Mouse (Mus musculus): ENCODE data around the gene Lsamp.

The Lsamp gene

DNA sequence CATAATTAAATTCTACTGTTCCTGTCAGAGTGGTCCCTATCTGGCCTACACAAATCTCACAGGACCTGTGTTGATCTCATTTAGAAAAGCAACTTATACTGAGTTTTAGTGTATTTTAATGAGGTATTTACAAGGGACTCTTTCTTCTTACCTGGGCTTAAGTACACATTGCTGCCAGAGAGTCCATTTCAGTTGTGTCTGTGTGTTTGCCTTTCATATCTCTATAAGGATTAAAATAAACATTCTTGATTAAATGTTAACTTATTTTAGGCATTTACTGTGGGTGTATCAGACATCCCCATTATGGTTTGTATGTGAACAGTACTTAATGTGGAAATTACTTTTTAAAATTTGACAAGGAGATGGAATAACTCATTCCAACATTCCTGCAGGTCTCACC lies 963.9 kb downstream of the Lsamp start:
- DNase-seq (ENCODE audit: low read depth, low spot score): no peak

DNA sequence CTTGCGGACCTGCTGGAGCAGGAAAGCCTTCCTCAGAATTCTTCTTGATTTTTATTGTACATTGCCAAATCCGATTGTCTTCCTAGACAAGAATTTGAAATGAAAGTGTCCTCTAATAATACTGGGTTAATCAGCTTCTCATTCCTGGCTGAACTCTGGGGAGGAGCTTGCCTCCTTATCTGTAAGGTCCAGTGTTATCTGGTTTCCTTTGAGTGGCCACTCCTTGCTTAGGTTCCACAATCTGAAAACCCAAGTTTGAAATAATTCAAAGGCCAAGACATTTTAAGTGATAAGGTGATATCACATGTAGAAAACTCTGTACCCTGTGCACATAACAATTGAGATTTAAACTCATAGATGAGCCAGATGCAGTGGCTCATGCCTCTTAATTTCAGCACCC lies 975.0 kb downstream of the Lsamp start:
- no peak for DNase-seq (ENCODE audit: low read depth, low spot score)

DNA sequence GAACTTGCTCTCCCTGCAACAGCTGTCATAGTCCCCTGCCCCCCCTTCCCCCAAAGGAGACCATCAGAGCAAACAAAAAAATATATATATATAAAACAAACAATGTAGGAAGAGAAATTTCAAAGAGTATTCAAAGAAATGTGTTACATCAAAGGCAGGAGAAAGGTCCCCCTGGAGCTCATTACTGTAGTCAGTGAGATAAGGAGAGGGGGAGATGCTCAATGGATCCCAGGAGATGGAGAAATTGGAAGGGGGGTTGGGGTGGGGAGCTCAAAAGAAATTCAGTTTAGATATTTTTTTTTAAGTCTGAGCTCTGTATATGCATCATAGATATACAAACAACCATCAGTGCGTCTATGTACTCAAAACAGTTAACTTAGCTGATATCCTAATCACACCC lies 976.4 kb downstream of the Lsamp start:
- DNase-seq (ENCODE audit: low read depth, low spot score): no peak

GRCm38 (mm10) chr16:40968088-40968860 lies 984.1 kb downstream of the Lsamp start:
- no peak for DNase-seq (ENCODE audit: low read depth, low spot score)

DNA sequence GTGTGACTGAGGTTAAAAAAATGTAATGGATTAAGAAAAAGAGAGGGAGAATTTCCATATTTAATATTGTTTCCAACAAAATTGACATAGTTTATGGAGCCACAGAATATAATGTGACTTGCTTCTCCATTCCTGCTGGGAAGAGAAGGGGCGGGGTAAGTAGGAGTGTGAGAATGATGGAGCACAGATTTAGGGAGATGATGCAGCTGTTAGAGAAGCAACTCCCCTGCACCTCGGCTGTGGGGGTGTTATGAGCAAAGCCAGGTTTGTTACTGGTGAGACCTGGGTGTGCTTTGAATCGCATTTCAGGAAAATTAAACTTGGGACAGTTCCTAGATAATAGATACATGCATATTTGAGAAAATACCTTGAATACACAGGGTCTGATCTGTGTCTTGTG lies 987.2 kb downstream of the Lsamp start:
- DNase-seq (ENCODE audit: low read depth, low spot score): no peak

DNA sequence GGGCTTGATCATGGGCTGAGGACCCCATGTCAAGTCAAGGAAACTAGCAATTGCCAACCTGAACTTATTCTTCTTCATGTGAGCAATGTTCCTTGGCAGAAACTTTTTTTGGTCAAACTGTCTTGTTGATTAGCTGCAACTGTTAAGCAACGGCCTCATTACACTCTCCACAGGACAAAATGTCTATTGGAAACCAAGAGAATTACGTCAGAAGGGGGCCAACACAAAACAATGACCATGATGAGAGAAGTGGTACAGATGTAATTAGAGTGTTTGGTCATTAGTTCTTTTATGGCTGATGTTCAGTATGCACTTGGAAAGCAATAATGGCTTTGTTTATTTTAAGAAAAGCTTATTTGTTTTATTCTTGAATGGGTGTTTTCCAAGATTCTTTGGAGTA lies 989.9 kb downstream of the Lsamp start:
- DNase-seq (ENCODE audit: low read depth, low spot score): no peak

DNA sequence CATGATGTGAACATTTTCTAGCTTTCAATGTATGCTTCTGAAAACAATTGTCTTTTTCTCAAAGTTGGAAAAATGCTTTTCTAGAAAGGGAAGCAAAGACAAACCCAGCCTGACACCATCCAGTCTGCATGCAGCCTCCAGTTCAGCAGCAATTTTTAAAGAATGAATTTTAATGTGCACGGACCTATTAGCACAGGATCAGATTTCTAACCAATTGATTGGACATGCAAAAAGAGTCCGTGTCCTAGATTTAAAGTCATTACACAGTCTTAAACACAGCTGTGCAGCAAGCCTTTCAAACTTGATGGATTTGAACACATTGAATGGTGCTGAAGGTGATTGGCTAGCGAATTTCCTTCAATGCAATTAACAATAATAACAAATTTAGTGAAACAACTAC lies 998.9 kb downstream of the Lsamp start:
- DNase-seq (ENCODE audit: low read depth, low spot score): no peak

GRCm38 (mm10) chr16:41007569-41007968 lies 1023.4 kb downstream of the Lsamp start:
- DNase-seq (ENCODE audit: low read depth, low spot score): no peak

DNA sequence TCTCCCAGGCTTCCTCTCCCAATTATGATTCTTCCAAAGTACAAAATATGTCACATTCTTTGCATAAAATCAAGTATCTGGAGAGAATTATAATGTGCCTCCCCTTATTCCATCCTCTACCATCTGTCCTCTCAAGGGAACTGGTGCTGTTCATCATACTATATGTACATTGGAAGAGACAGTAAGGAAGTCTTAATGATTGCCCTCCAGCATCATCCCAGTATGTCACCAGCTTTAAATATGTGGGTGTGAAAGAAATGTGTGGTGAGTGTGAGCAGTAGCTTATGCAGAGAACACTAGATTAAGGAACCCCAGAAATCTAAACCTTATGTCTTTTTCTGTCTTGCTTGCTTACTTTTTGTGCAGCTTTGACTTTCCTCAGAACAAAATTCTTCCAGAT lies 1050.6 kb downstream of the Lsamp start:
- DNase-seq (ENCODE audit: low read depth, low spot score): no peak

DNA sequence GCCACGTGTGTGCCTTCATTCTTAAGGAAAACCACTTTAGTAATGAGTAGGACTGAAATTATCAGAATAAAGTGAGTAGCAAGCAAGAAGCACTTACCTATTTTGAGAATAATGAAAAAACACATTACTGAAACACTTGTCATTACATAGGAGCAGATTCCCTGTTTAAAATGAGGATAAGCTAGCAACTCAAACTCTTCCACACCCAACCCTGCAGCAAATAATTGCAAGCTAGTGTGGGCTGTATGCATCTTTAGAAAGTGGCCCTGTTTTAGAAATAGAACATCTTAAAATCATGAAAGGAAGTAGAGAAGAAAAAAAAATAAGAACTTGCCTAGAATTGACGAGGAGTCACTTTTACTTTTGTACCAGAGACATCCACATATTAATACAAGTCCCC lies 1057.5 kb downstream of the Lsamp start:
- no peak for DNase-seq (ENCODE audit: low read depth, low spot score)

DNA sequence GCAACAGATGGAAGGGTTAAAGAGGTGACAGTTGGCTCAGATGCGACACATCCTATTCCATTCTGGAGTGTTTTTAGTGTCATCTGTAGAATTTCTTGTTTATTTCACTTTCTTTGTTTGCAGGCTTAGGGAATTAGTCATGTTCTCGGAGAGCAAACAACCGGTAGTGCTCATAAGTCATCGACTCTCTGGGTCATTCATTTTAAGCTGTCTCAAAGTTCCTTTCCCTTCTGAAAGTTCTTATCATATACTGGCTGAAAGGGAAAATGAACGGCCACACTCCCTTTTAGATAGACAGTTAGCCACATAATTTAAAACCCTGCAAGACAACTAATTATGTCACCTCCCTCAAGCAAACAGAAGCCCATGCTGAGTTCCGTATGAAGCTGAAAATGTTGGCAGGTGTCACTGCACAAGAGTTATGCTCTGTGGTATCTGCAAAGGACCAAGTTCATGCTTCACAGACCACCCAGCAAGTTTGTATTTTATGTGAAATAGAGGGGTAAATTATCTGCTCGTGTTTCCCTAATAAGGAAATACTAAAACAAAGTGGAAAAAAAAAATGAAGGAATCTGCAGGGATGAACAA lies 1079.2 kb downstream of the Lsamp start:
- DNase-seq (ENCODE audit: low read depth, low spot score): no peak

GRCm38 (mm10) chr16:41073470-41073869 lies 1089.3 kb downstream of the Lsamp start:
- no peak for DNase-seq (ENCODE audit: low read depth, low spot score)

GRCm38 (mm10) chr16:41088648-41089047 lies 1104.5 kb downstream of the Lsamp start:
- DNase-seq (ENCODE audit: low read depth, low spot score): no peak

- no peak for DNase-seq (ENCODE audit: low read depth, low spot score)
These were observed 1105.9 kb downstream of the Lsamp start for GRCm38 (mm10) chr16:41090092-41090491.

DNA sequence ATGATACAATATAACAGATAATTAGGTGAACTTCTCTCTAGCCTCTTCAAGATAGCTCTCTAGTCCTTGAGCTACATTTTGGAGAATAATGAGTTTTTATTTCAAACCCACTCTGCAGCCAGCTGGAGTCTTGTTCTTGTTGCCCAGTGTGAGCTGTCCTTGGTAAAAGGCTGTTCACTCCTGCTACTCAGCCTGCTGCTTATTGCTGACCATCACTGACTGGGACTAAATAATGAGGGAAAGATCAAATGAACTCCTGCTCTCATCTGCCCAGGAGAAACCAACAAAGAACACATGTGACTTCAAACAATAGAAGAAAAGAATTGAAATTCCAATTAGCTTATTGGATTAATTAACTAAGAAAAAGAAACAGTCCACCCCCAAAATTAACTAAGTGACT lies 1107.1 kb downstream of the Lsamp start:
- no peak for DNase-seq (ENCODE audit: low read depth, low spot score)

DNA sequence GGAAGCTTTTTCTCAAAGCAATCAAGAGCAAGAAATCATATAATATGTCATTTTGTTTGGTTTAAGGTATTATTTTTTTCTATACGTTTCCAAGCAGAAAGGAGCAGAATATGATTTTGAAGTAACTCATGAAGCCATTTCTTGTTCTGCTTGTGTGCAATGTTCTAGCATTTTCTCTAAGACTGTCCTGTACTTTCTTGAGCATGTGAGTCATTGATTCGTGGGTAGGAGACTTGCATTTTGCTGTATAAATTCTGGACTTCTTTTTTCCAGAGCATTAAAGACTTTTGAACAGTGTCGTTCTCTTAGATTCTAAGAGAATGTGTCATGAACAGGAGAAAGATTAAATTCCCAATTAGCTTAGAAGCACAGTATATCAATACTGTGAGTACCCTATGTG lies 1118.6 kb downstream of the Lsamp start:
- no peak for DNase-seq (ENCODE audit: low read depth, low spot score)

DNA sequence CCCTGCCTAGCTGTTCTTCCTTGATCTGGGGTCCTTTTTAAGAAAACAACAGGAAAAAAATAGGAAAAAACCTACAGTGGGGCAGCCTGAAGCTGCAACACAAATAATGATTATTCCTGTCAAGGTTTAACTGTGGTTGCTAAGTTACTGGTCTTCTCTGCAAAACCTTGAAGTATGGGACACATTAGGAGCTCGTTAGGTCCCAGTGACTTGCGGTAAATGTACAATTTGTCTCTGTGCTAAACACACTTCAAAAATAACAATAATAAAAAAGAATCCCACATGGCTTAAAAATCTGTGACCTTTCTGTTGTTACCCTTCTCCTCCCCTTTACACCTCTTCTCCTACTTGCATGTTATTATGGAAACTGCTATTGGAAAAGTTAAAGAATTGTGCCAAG lies 1140.2 kb downstream of the Lsamp start:
- DNase-seq (ENCODE audit: low read depth, low spot score): no peak

- DNase-seq (ENCODE audit: low read depth, low spot score): no peak
These were observed 1140.9 kb downstream of the Lsamp start for GRCm38 (mm10) chr16:41125051-41125450.

DNA sequence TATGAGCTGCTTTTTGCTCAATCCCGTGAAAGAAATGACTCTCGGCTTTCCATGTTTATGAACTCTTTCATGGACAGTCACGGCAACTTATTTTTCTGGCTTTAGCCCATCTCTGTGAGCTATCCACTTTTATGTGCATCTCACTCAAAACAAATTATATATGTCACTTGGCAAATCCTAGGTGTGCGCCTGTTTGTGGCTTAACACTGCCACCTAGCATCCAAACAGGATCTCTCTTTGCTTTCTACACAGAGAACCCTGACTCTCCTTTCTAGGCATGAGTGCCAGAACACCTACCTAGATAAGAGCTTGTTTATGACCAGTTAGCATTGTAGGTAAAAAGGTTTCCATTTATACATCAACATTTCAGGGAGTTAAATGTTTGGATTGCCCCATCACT lies 1146.9 kb downstream of the Lsamp start:
- DNase-seq (ENCODE audit: low read depth, low spot score): no peak

DNA sequence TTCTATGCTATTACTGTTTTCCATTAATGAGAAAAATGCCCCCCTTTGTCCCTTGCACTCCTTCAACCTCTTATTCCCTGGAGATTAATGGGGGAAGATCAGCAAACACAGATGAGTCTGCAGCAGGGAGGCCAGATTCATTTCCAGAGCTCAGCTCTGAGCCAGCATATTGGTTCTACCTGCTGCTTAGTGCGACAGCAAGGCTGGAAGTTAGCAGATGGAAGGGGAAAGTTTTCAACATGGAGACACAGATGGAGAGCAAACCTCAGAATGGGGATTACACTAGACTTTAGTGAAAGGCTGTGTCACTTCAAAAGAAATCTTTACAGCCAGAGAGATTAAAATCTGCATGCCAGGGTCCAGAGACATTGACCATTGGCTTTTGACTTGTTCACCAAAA lies 1188.7 kb downstream of the Lsamp start:
- DNase-seq (ENCODE audit: low read depth, low spot score): no peak

GRCm38 (mm10) chr16:41179557-41179956 lies 1195.4 kb downstream of the Lsamp start:
- DNase-seq (ENCODE audit: low read depth, low spot score): no peak

GRCm38 (mm10) chr16:41180867-41181266 lies 1196.7 kb downstream of the Lsamp start:
- DNase-seq (ENCODE audit: low read depth, low spot score): no peak

- no peak for DNase-seq (ENCODE audit: low read depth, low spot score)
These were observed 1225.9 kb downstream of the Lsamp start for GRCm38 (mm10) chr16:41210055-41210454.

- no peak for DNase-seq (ENCODE audit: low read depth, low spot score)
These were observed 1251.7 kb downstream of the Lsamp start for GRCm38 (mm10) chr16:41235829-41236228.
